Mouse (Mus musculus) heart, adult 8-10 months (tissue): Measurements from ENCODE around the gene Wdr11. TPM values are rescaled to one million over a fixed set of nuclear protein-coding genes. Genes with fewer than 3 reads are reported as not detected.
A peak's percentile ranks its signal among the peaks of the same experiment; 100 is the strongest.

Experiments used
- DNase-seq: peaks from one replicate; pipeline ENCODE4 v3.0.0; 2022; ENCODE audit warnings: low spot score
- total RNA-seq, 4 experiments: library from RNA; stranded (reverse); gene quantifications; 2 replicates each; pipeline ENCODE4 v1.2.4; 2022

The Wdr11 gene
- total RNA-seq, 4 experiments from 2014 or later: 19.5 to 22.5 (median 22.2) TPM

GRCm38 (mm10) chr7:129652901-129653460 is 61.3 kb downstream of the Wdr11 start:
- DNase-seq: no peak

- DNase-seq: peak; percentile 43
Measured at GRCm38 (mm10) chr7:129653791-129654271, 62.2 kb downstream of the Wdr11 start.

- DNase-seq: no peak
Measured at GRCm38 (mm10) chr7:129654923-129655322, 63.3 kb downstream of the Wdr11 start.

DNA sequence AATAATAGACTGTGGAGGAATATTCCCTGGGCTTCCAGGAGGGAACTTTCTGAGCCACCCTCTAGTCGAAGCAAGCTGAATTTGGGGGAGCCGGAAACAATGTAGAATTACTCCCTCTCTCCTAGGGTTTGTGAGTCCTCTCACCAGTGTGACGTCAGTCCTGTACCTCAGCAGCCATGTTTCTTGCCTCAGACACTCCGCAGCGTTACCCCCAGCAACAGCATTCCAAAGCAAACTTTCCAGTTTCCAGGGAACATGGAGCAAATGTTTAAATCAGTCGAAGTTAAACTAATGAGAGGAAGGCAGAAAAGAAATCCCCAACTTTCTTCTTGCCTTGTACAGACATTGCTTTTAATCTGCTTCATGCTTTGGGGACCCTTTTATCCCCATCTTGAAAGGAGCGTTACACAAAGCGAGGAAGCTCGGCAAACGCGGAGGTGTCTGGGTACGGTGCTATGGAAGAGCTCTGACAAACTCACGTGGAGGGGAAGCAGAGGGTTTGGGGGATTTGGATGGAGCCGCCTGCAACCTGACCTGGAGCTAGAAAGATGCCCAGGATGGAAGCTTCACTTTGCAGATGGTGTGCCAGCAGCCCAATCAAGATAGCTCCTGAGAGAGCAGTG is 64.1 kb downstream of the Wdr11 start:
- no peak for DNase-seq

DNA sequence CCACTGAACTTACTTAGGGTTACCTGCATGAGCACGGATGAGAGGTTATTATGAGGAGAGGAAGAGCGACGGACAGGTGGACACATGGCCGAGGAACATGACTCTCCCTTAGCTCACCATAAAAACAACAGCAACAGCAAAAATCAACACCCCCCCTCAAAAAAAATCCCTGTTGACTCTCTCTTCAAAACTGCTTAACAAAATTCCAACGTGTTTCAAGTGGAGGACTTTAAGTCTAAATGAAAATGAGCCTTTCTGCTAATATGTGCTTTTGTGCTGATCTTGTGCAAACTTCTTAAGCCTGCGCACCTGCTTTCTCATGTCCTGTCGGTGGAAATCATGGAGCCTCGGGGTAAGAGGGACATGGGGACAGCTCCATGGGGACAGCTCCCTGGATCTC is 66.2 kb downstream of the Wdr11 start:
- no peak for DNase-seq

DNA sequence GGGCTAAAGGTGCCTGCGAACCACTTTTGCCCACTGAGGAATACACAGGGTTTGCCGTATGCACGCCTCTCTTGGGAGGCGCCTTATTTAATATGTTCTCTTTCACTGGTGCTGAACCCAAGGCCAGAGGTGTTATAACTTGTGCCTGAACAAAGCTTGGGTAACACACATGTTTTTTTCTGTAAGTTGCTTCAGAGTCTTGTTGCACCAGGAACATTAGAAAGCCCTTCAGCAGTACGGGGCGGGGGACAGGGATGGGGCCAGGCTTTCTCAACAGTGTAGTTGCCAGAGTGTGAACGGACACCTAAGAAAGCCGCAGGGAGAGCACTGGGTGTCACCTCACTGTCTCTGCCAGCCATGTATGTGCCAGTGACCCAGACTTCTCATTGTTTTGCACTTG is 68.1 kb downstream of the Wdr11 start:
- DNase-seq: no peak

GRCm38 (mm10) chr7:129660546-129660945 is 68.9 kb downstream of the Wdr11 start:
- no peak for DNase-seq

DNA sequence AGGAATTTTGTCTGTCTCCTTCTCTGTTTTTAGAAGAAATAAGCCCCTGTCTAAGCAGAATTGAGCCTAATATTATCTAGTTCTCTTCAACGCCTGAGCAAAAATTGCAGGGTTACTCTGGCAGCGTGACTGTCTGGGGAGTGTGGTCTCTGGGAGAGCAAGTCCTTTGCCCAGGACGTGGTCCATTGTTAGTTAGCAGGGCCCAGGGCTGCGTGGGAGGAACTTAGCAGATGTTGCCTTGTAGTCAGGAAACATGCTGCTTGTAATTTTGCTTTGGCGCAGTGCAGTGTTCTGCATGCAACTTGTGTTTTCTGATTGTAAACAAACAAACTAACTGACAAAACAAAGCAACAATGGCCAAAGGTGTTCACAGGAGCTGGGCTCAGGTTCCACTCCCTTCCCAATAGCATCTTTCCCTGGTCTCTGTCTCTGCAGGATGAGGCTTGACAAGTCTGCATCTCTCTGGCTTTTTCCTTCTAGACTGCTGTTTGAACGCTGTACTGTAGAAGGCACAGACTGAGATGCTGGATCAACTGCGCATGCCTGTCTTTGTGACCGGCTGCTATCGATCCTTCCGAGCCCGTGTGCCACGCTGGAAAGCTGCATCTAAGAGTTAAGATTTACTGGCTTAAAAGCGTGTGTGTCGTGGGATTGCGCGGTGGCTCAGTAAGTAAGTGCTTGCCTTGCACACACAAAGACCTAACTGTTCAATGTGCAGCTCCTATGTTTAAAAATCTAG is 70.6 kb downstream of the Wdr11 start:
- peak; percentile 2 for DNase-seq

DNA sequence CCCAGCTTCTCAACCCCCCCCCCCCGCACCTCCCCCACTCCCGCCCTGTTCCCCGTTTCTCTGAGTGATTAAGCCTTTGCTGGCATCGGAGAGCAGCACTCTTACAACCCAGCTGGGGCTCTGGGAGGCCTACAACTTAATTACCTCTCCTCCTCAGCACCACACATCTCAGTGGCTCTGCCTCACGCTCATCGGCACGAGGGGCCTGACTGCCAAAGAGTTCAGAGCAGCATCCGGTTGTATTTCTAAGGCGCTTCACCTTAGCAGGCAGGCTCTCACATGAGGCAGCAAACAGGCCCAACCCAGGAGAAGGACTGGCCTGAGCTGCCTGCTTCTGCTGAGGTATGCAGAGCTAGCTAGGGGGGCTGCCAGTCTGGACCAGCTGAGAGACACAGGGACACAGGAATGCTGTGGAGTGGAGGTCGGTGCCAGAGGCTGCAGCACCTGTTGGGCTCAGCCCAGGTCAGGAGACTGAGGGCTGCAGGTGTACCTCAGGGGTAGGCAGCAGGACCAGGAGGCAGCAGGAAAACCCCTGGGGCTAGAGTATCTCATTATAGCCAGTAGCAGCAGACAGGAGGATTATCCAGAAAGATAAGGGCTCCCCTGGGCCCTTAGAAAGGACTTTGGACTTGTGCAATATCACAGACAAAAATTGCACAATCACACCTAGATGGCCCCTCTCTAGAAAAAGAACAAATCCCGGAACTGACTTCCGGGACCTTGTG is 72.3 kb downstream of the Wdr11 start:
- no peak for DNase-seq

DNA sequence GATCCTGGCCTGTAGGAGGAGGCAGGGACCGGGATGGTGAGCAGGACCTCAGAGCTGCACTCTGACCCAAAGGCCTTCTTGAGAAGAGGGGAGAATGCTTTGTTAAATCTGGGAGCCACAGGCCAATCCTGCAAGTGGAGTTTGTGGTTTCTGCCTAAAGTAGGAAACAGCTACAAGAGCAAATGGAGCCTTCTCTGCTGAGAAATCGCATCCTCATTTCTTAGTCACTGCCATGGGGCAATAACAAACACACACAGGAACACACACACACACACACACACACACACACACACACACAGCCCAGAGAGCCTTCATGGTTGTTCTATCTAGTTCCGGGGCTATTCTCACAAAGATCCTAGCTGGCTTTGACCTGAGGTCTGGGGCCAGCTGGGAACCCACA is 73.7 kb downstream of the Wdr11 start:
- DNase-seq: no peak

GRCm38 (mm10) chr7:129665921-129666320 is 74.3 kb downstream of the Wdr11 start:
- no peak for DNase-seq

DNA sequence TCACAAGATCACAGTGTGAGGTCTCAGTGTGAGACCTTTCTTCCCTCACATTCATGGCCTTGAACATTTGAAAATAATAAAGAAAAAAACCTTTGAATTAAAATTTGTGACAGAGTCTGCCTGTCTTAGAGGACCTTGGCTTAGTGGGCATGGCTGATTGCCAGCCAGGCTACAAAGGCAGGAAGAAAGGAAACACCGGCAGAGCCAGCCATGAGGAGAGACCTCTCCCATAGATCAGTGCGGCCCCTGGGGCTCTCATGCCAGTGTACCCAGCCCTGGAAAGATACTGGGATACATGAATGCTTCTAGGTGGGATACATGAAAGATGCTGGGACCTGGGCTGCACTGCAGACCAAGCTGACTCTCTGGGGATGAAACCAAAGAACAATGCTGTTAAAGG is 74.9 kb downstream of the Wdr11 start:
- no peak for DNase-seq

DNA sequence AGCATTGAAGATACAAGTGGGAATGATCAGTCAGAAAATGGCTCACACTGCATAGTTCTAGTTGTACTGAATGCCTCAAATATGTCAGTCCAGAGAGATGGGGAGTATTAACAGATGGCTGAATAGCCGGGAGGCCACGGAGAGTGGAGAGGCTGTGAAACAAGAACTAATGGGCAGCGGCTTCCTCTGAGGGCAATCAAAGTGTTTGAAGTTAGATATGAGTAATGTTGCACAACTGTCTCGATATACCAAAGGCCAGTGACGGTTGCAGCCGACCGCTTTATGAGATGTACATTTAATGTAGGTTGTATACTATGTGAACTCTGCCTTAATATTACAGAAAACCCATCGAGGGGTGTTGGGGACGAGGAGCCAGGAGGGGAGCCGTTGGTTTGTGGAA is 78.6 kb downstream of the Wdr11 start:
- DNase-seq: no peak

DNA sequence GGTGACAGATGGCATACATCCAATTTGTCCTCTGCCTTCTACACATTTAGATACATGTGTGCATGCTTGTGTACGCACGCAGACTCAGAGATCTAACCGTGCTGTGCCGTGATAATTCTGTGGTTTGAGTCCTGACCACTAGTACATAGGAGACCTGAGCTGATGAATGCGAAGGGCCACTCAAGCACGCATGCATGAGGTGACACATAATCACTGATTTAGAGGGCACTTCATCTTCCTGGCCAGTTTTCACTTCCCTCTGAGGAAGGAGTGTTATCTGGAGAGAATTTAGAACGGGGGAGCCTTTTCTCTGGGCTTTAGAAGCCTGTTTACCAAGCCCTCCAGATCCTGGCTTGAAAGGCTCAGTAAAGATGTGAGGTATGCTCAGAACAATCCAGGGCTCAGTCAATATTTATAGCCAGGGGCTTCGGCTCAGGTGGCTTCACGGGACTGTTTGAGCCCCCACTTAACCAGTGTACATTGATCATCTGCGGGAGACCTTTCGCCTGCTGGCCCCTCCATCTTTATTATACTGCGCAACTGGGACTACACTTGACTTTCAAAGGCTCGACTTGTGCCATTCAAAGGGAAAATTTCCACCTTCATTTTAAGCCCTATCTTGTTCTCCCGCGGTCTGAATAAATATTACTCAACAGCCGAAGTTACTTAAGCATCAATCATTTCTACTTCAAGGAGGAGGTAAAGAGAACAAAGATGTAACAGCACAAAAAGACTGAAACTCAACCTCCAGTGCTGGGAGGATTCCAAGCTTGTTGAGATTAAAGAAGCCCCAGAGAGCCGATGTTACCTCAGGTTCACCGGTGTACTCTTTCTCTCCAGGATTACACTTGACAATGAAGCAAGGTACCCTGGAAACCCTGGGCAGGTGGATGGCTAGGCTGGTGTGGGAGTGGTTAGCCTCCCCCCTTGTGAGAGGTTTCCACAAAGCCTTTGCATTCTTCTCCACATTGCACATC is 80.3 kb downstream of the Wdr11 start:
- DNase-seq: no peak

- DNase-seq: no peak
Measured at GRCm38 (mm10) chr7:129673776-129674175, 82.1 kb downstream of the Wdr11 start.

- no peak for DNase-seq
Measured at GRCm38 (mm10) chr7:129674558-129674957, 82.9 kb downstream of the Wdr11 start.

GRCm38 (mm10) chr7:129675852-129676251 is 84.2 kb downstream of the Wdr11 start:
- no peak for DNase-seq

GRCm38 (mm10) chr7:129677141-129677540 is 85.5 kb downstream of the Wdr11 start:
- no peak for DNase-seq

GRCm38 (mm10) chr7:129678431-129678830 is 86.8 kb downstream of the Wdr11 start:
- DNase-seq: no peak

GRCm38 (mm10) chr7:129678972-129679371 is 87.3 kb downstream of the Wdr11 start:
- DNase-seq: no peak
